Mouse (Mus musculus) right cerebral cortex, postnatal 10 days (tissue): Measurements from ENCODE around the gene Pus3.

Experiments used
- DNase-seq, 2 experiments: peaks; one replicate each; pipeline ENCODE4 v3.0.0; 2021; ENCODE audit warnings: low spot score in 2 of 2

Pus3 gene

DNA sequence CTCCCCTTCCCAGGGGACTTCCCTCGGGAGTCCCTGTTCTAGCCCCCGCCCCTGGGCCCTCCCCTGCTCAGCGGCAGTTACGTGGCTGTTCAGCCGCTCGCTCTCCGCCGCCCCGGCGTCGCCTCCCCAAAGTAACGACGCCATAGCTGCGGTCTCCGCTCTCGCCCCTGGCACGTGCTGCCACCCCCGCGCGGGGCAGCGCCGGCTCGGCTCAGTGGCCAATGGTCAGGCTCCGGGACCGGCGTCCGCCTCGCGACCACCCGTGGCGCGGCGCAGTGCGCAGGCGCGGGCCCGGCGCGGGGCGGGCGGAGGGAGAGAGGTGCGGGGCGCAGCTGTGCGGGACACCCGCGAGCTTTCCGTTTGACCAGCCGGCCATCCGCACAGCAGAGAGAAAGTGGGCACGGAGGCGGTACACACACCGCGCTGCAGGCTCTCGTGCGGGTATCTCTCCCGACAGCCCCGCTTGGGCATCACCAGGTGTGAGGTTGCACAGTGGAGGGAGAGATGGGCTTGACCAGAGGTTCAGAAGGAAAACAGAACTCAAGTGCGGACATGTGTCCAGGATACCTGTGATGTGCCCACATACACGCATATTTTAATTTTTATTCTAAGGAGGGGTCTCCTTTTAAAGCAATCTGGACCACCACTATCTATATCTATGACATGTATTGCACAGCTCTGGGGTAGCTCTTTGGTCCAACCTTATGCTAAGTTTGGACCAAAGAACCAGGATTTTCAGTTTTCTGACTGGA, at the start of gene Pus3, which contains the start of gene Ddx25:
Pus3 (plus strand) TSS at position 339 of the 752 bp plus-strand sequence.
Ddx25 (minus strand) TSS at position 272 of the 752 bp plus-strand sequence.
- DNase-seq, result peak; percentile 86 to 89

DNA sequence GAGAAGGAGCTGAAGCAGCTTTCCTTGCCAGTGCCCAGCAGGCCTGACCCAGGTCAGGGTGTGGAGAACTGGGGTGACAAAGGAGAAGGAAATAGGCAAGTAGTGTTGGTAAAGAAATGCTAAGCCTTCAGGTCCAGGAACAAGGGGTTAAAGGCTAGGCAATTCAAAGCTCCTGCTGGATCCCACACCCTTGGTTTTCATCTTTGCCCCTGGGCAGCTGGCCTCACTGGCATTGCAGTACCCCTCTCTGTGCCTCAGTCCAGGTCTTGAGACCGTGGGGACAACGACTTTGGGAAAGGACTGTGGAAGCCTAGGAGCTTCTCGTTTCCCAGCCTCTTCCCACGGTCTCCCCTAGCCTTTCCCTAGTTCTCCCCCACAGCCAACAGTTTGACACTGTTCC, 44.5 kb upstream of the Pus3 start:
- DNase-seq, result no peak

DNA sequence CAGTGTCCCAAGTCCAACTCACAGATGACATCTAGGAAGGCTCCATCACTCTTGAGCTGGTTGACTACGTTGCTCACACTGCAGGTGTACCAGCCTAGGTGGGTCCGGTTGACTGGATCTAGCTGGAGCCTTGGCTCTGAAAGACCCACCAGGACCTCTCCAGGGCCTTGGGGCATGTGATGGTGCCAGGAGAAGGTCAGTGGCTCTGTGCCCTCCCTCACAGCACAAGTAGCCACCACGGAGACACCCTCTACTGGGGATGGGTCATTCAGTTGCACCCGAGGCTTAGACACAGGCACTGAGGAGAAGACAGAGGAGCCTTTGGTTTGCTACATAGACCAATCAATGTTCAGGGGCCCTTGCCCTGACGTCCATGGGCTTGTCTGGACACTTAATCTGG, 42.2 kb upstream of the Pus3 start:
- no peak for DNase-seq

DNA sequence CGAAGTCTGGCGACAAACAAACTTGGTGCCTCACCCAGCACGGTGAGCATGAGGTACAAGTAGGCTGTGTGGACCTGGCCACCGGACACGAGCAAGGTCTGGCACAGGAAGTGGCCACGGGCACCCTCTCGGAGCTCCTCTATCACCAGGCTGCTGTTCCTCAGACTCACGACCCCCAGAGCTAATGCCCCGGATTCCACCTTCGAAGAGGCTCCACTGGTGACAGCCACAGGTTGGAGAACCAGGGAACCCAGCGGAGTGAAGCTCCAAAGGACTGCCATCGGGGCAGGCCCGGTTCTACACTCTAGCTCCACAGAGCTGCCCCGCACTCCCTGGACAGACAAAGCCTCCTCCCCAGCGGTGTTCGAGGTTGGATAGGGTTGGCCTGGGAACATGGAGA, 41.7 kb upstream of the Pus3 start:
- DNase-seq, result no peak

DNA sequence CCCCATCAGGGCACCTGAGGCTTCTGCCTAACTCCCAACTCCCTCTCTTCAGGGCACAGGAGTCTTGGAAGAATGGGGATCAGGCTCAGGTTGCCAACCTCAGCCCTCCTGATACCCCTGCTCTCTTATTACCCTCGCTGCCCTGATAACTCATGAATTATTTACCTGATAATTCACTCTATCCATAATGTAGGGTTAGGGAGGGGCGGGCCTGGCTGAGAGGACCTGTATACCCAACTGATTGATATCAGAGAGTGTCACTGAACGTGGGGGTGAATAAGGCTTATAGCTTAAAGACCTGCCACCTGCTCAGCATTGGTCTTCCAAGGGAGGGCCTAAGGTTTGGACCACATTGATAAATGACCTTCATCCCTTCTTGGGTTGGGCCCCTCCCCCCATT, 40.2 kb upstream of the Pus3 start, which contains the start of gene Gm1113:
Gm1113 (minus strand) TSS at position 101 of the 400 bp plus-strand sequence.
- DNase-seq, result no peak

DNA sequence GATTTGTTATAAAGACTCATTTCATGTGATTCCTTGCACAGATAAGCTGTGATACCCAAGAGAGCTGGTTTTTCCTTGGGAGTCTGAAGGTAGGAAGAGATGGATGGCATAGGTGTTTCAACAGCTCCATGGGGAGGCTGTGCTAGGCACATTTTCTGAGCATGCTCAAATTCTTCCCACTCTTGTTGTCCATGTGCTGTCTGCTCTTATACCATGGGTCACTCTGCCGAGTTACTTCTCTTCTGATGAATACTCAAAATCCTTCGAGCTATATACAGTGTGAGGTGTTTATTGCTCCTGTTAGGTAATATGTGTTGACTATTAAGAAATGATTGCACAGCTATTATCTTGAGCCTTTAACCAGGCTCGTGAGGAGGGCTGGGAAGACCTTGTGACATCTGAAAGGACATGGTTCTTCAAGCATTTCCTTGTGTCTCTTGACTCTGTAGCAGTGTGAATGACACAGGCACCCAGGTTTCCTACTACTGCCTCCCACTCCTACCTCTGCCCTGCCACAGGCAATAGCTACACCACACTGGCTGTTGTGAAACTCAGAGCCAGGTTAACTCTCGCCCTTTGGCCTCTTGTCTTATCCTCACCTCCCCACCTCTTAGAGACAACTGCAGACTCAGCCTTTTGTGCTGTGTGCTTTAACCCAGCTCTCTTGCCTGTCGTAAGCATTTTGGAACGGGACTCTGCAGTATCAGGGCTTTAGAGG, 37.6 kb upstream of the Pus3 start:
- no peak for DNase-seq

DNA sequence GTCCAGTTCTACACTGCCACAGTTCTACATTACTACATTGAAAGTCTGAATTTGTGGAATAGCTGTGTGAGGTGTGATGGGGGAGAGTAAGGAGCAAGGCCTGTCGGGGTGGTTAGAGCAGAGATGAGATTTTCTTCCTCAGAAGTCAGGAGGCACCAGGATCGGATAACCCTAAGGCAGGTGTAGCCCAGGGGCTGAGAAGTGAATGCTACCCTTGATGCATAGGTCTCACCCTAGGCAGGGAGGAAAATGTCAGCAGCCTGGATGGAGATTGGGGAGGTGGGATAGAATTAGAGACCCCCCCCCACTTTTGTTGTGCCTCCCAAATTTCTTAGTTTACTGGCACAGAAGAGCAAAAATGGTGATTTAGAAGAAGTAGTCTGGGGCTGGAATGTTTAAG, 36.2 kb upstream of the Pus3 start:
- DNase-seq, result no peak

DNA sequence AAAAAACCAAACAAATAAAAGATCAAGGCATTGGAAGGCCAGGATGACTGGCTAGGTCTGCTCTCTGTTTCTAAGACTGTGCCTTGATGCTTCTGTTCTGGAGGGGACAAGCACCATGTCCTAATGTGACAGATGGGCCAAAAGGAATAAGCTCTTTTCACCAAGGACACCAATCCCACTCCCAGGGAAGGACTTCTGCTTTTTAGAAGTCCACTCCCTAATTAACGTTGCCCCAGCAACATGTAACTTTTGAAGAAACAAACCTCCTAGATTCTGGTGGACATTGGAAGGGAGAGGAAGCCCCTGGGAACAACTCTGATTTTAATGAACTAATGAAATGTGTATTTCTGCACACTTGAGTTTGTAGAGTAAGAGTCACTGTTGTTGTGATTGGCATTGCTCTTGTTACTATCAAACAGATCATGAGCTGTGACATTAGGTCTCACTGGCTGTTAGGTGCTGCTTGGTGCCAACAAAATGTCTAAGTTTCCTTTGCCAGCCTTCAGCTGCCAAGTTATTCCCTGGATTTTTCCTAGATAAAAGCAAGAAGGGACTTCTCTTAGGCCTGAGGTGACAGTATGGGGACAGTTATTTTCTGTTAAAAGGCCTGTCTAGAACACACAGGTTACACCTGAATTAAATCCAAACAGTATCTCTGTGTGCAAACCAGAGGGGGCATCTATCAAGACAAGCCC, 35.4 kb upstream of the Pus3 start:
- no peak for DNase-seq

DNA sequence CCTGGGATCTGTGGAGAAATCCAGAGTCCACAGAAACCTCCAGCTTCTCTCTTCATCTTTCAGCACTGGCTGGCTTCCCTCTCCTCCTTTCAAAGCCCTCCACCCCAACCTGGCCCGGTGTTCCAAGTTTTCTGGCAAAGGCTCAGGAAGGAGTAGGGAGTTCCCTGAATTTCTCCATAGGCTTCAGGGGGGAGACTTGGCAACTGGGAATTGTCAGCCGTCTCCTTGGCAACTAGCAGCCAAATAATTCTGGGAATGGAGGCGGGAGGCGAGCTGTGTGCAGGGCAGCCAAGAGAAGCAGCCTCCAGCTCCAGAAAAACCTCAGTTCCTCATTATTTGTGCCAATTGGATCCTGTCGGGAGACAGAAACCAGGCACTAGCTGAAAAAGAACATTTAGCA, 34.9 kb upstream of the Pus3 start:
- peak; percentile 77 to 86 for DNase-seq

DNA sequence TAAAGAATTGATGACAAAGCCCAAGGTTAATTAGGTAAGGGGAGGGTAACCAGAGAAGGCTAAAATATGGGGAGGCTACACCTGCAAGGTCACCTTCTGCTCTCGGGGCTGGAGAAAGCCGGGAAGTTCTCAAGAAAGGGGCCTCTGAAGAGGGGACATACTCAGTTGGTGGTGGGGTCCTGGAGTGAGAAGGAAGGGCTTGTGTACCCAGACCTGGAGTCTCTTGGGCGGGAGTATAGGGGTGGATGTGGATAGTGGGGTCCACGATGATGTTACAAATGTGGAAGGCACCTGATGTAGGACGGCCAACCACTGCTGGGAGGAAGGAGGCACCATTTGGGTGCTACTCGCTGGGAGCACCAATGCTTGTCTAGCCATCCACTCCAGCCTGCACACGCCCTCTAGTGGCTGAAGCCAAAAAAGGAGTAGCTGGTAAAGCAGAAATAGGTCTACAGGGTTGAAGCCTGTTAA, 34.4 kb upstream of the Pus3 start:
- peak; percentile 84 to 86 for DNase-seq

DNA sequence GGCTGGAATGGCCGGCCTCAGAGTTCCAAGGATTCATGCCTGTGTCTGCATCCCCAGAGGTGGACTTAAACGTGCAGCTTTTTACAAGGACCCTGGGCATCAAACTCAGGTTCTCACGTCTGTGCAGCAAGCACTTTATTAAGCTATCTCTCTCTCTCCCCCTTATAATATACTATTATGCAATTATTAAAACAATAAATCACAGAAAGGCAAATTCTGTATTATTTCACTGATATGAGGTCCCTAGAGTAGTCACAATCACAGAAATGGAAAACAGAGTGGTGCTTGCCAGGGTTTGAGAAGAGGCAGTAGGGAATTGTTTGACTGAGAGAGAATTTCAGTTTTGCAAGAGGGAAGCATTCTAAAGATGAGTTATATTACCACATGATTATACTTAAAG, 29.3 kb upstream of the Pus3 start:
- DNase-seq, result no peak

DNA sequence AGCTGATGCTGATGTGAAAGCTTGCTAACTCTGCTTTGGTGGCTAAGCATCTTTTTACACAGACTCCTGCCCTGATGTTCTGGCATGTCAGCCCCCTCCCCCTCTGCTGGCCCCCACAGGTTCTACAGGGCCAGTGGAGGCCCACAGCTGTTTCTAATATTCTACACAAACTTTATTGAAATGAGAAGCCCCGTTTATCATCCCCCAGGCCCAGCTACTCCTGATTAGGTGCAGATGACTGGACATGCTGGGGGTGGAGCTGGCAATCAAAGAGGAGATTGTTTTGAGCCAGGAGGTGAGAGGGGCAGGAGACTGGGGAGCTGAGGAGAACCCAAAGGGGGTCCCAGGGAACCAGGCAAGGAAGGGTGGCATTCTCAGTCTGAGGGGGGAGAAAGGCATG, 28.6 kb upstream of the Pus3 start:
- DNase-seq, result no peak

DNA sequence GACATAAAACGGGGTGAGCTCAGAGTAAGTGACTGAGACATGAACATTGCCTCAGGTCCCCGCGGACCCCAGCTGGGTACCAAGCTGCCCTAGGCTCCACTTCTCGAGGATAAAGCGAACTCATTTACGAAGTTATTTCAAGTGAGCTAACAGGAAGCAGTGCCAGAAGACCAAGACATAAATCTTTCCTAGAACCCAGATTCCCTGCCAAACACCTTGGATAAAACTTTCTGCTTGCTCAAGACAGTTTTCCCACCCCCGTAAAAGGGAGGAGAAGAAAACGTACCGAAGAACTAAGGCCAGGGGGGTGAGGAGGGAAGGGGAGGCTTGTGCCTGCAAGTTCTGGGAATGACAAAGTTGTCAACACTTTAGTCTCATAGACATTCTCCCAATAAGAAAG, 25.1 kb upstream of the Pus3 start:
- no peak for DNase-seq

DNA sequence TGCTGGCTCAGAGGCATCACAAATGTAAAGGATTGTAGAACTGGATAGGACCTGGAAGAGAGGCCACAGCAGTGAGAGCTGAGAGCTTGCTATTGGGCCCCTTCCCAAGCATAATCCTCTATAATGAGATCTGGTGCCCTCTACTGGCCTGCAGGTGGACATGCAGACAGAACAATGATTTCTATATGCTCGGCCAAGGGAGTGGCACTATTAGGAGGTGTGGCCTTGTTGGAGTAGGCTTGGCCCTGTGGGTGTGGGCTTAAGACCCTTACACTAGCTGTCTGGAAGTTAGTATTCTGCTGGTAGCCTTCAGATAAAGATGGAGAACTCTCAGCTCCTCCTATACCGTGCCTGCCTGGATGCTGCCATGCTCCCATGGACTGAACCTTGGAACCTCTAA, 23.3 kb upstream of the Pus3 start:
- peak; percentile 64 to 66 for DNase-seq

DNA sequence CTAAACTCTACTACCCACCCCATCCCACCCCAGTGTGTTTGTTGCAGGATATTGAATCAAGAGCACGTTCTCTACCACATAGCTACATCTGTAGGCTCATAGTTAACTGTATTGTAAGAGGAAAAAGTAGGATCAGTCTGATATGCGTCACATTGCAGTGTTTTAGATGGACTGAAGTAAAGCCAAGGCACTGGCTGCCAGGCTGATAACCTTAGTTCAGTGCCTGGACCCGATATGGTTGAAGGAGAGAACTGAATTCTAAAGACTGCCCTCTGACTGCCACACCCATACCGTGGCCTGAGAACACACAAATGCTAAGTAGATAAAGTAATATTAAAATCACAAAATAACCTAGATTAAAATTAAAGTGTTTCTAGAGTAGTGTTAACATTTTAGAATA, 22.5 kb upstream of the Pus3 start:
- no peak for DNase-seq

DNA sequence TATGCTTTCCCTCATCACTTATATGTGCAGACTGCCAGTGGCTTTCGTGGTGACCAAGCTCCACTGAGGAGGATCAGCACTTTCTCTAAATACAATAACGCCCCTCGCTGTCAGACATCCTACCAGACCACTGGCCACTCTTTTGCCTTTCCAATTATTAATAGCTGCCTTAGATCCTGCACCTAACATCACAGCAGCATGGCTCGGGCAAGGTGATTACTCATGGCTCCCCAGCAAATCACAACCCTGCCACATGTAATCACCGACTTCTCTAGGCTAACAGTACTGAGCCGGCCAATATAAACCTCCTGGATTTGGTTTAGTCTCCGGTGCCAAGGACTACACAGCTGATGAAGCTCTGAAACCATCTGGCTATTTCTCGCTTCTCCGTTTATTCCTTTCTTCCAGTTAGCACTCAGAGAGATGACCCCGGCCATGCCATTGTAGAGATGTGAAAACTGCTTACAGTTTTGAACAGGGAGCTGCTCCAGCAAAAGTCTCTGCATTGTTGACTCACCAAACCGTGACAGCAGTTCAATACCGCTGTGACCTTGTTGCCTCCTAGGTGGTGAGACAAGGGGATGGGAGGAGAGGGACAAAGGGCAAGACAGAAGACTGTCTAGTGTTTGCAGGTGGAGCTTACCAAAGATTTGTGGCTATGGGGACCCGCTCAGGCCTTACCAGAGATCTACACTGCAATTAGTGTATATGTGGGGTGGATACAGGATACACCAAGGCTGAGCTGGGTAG, 19.2 kb upstream of the Pus3 start:
- DNase-seq, result no peak

DNA sequence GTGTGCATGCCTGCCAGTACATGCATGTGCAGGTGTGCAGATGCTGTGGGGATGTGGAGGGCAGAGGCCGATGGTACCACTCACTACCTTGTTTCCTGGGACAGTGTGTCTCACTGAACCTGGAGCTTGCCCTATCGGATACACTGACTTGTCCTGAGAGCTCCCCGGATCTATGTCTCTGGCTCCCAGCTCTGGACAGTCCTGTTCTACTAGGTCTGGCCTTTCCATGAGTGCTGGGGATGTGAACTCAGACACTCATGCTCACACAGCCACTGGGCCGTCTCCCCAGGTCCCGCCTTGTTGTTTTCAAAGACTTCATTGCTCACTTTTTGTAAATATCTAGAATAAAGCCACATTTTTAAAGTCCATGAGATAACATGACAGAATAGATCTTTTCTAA, 17.4 kb upstream of the Pus3 start:
- DNase-seq, result no peak

DNA sequence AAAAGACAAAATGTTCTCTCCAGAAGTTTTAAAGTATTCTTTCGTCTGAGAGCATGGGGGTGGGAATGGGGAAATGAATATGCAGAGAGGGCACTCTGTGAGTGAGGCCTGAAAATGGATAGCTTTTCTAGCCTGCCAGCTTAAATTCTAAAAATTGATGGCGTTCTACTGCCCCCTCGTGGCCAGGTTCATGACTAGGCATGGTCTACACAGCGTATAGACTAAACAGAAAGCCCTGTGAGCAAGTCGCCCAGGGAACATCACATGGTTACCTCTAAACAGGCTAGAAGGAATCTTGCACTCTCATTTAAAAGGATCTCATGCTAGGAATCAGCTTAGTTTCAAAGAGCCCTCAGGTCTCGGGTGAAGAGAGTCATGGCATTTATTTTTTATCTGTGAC, 16.9 kb upstream of the Pus3 start:
- peak; percentile 75 to 87 for DNase-seq

DNA sequence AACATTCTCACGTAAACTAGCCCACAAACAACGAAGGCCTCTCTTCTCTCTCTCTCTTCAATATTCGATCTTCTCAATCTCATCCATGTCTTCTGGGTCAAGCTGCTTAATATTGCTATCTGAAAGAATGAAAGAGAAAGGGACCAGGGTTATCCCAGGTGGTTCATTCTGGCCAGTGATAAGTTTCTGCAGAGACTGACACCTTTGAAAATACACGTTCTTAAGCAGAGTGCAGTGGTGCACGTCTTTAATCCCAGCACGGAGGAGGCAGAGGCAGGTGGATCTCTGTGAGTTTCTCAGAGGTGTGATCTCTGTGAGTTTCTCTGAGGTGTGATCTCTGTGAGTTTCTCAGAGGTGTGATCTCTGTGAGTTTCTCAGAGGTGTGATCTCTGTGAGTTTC, 16.5 kb upstream of the Pus3 start:
- DNase-seq, result no peak

DNA sequence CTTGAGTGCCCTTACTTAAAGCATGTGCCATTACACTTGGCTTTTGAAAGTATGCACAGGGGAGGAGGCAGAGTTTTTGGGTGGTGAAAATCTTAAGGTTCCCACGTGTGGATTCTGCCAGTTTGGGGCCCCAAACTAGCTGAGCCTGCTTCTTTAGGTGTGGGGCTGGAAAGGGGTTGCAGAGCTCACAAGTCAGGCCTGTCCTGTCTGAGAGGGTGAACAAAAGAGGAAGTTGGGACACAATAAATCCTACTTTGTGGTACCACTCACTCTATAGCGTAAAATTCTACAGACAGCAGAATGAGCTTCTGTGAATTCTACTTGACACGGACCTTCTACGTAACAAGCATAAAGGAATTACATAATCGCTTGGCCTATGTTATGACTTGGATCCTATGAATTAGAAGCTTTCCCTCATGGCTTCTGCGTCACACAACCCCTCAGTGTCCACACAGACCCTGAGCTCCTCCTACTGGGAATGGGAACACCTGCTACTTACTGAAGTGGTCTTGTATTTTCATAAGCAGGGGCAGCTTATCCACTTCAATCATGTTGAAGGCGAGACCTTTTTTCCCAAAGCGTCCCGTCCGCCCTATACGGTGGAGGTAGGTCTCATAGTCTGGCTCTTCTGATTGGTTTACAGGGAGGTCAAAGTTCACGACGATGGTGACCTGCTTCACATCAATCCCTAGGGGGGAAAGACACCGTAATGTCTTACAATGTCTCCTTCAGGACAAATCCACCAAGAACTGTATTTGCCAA, 15.1 kb upstream of the Pus3 start:
- DNase-seq, result no peak

DNA sequence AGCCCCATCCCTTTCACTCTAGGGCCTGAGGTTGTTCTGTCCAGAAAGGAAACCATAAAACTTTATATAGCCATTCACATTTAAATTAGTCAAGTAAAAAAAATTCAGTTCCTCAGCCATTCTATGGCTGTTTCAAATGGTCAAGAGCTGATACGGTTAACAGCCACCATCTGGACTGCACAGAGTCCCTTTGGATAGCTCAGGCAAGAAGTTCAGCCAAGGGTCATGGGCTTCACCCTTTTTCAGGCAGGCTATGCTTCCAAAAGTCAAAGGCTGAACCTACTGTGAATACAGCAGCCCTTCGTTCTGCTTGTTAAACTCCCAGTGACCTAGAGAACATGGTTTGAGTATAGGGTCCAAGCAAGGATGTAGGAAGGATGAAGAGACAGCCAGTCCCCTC, 13.7 kb upstream of the Pus3 start:
- no peak for DNase-seq
